Mouse (Mus musculus) liver, embryonic 14.5 days (tissue): Measurements from ENCODE around the gene Nudt21. TPM values are rescaled to one million over a fixed set of nuclear protein-coding genes. Genes with fewer than 3 reads are reported as not detected.

ENCODE experiments used
- ATAC-seq: fragments of 200-750 bp; cut with Nextera tagmentation; 2 replicates; pipeline ENCODE4 v1.8.0; 2017; ENCODE audit warnings: moderate number of reproducible peaks, mild to moderate bottlenecking, moderate library complexity; ENCODE audit not compliant: insufficient read depth
- DNase-seq, 3 experiments: peaks; one replicate each; pipeline ENCODE4 v3.0.0-alpha.2; 2012 to 2013; ENCODE audit warnings: low read depth in 3 of 3, low spot score in 3 of 3
- H3K27ac ChIP-seq: fragments of 300-500 bp; sonication (generic); 2 replicates; pipeline ENCODE4 v1.5.1; 2014; ENCODE audit warnings: moderate library complexity, mild to moderate bottlenecking, control low read depth, inconsistent platforms
- H3K27me3 ChIP-seq: fragments of 300-500 bp; sonication (generic); 2 replicates; pipeline ENCODE4 v1.6.1; 2014; ENCODE audit warnings: mild to moderate bottlenecking, low read length, moderate library complexity; ENCODE audit not compliant: control insufficient read depth, insufficient read depth
- H3K36me3 ChIP-seq: fragments of 300-500 bp; sonication (generic); replicated peaks from 2 replicates; pipeline ENCODE4 v1.6.1; 2014; ENCODE audit warnings: low read depth; ENCODE audit not compliant: control insufficient read depth, insufficient read depth
- H3K4me1 ChIP-seq, 2 experiments: fragments of 200-500 bp in 1 of 2; fragments of 300-500 bp in 1 of 2; sonication (generic) in 1 of 2; replicated peaks; 2 replicates each; pipeline ENCODE4 v1.6.1; 2012 to 2014; ENCODE audit warnings: antibody characterized with exemption in 1 of 2, inconsistent platforms in 1 of 2, low read length in 1 of 2; ENCODE audit not compliant: control insufficient read depth in 2 of 2, insufficient read depth in 2 of 2
- H3K4me2 ChIP-seq: fragments of 300-500 bp; sonication (generic); 2 replicates; pipeline ENCODE4 v1.6.1; 2014; ENCODE audit warnings: low read depth, mild to moderate bottlenecking, control low read depth, moderate library complexity
- H3K4me3 ChIP-seq, 2 experiments: fragments of 200-500 bp in 1 of 2; fragments of 300-500 bp in 1 of 2; sonication (generic) in 1 of 2; 2 replicates each; pipeline ENCODE4 v1.5.1; 2012 to 2014; ENCODE audit warnings: low read depth in 2 of 2, low read length in 2 of 2, mild to moderate bottlenecking in 2 of 2, control low read depth in 1 of 2, inconsistent platforms in 1 of 2, moderate library complexity in 1 of 2; ENCODE audit not compliant: insufficient read depth in 1 of 2
- H3K9ac ChIP-seq: fragments of 300-500 bp; sonication (generic); replicated peaks from 2 replicates; pipeline ENCODE4 v1.6.1; 2014; ENCODE audit warnings: mild to moderate bottlenecking, control low read depth, moderate library complexity
- H3K9me3 ChIP-seq: fragments of 300-500 bp; sonication (generic); 2 replicates; pipeline ENCODE4 v1.6.1; 2016; ENCODE audit warnings: low read length, mixed read lengths; ENCODE audit not compliant: control insufficient read depth
- CTCF ChIP-seq: IDR thresholded peaks from 2 replicates; pipeline ENCODE4 v1.5.1; 2016; ENCODE audit warnings: antibody characterized with exemption, low read depth, control low read depth
- EP300 ChIP-seq: IDR thresholded peaks from 2 replicates; pipeline ENCODE4 v1.6.1; 2016; ENCODE audit warnings: antibody characterized with exemption, low read depth
- WGBS: fragments of 180-500 bp; shearing (Covaris S2); extraction: QIAGEN DNeasy Blood & Tissue Kit; methylation state at CpG from one replicate; pipeline ENCODE4 v1.1.7; 2014; ENCODE audit not compliant: insufficient replicate concordance; 5-methylcytosine and 5-hydroxymethylcytosine counted together
- polyA plus RNA-seq, 2 experiments: library from polyadenylated mRNA; depleted of rRNA in 1 of 2; stranded (reverse) in 1 of 2; unstranded in 1 of 2; fragments of >200 nt; fragmentation: Nextera tagmentation in 1 of 2; extraction: Ambion mirVana in 1 of 2; gene quantifications; 2 replicates each; pipeline versions ENCODE4 v1.2.1 to v1.2.3; 2012 to 2014

The Nudt21 gene
- polyA plus RNA-seq, 2 experiments, result 32.3 to 95.2 TPM

- TF ChIP-seq CTCF (peak; percentile 35), EP300 (no peak)
- Histone ChIP-seq H3K4me3 (peak within 1 kb of the TSS; percentile 89 to 93), H3K27ac (peak within 1 kb of the TSS; percentile 94), H3K36me3 (no peaks in the 10 kb centered on the region), H3K9me3 (no peaks in the 10 kb centered on the region), H3K4me1 (peaks cover 26 to 33% of the 10 kb centered on the region in 2 experiments), H3K4me2 (peak within 1 kb of the TSS; percentile 100), H3K9ac (peak within 1 kb of the TSS; percentile 95), H3K27me3 (no peaks in the 10 kb centered on the region)
- WGBS, result under 1% methylated on average over 97 of the region's 130 CpGs
- ATAC-seq (peak; percentile 92), DNase-seq (peak; percentile 66 to 70 (median 70))
These were observed 24.5 kb downstream of the Nudt21 start, which contains the start of gene Amfr for GRCm38 (mm10) chr8:94012013-94012951. Gene Amfr (minus strand): TSS chr8:94012842.

GRCm38 (mm10) chr8:94011076-94012012, 25.5 kb downstream of the Nudt21 start:
- peak overlapping the region; percentile 100 for H3K4me2 ChIP-seq
- under 1% methylated on average over 48 of the region's 48 CpGs for WGBS
- TF ChIP-seq CTCF (no peak), EP300 (peak; percentile 56)
- H3K27me3 ChIP-seq, result no peaks in the 10 kb centered on the region
- DNase-seq, result peak; percentile 55 to 57 (median 56)
- peaks cover 26 to 33% of the 10 kb centered on the region in 2 experiments for H3K4me1 ChIP-seq
- ATAC-seq, result peak; percentile 23; the same call in 1 of the 2 replicates
- H3K4me3 ChIP-seq, result peak overlapping the region; percentile 89 to 93
- H3K9ac ChIP-seq, result peak overlapping the region; percentile 95
- no peaks in the 10 kb centered on the region; the same call in 1 of the 2 replicates for H3K36me3 ChIP-seq
- peak overlapping the region; percentile 94 for H3K27ac ChIP-seq
- H3K9me3 ChIP-seq, result no peaks in the 10 kb centered on the region

- WGBS, result 38% methylated on average over 2 of the region's 2 CpGs
- TF ChIP-seq CTCF, result no peak
- TF ChIP-seq EP300, result no peak
- no peaks in the 10 kb centered on the region for H3K9me3 ChIP-seq
These were observed 26.6 kb downstream of the Nudt21 start for GRCm38 (mm10) chr8:94010101-94010705.

GRCm38 (mm10) chr8:94009243-94009845, 27.5 kb downstream of the Nudt21 start:
- WGBS, result 47% methylated on average over 15 of the region's 15 CpGs
- Histone ChIP-seq H3K27me3 (no peaks in the 10 kb centered on the region), H3K4me2 (peak overlapping the region; percentile 100), H3K27ac (no peak overlapping the region), H3K9me3 (no peaks in the 10 kb centered on the region), H3K9ac (peak overlapping the region; percentile 34), H3K4me3 (no peak overlapping the region; a peak in 1 of 4 replicates), H3K36me3 (peaks cover 6% of the 10 kb centered on the region), H3K4me1 (peaks cover 26 to 31% of the 10 kb centered on the region in 2 experiments)
- ATAC-seq (no peak), DNase-seq (no peak)
- TF ChIP-seq CTCF, result no peak
- TF ChIP-seq EP300, result no peak

More at GRCm38 (mm10) chr8:94010101-94010705, 26.6 kb downstream of the Nudt21 start:
- DNase-seq (no peak), ATAC-seq (no peak)
- Histone ChIP-seq H3K4me2 (peak overlapping the region; percentile 100), H3K9ac (peak overlapping the region; percentile 95), H3K27me3 (no peaks in the 10 kb centered on the region), H3K4me1 (peaks cover 26 to 33% of the 10 kb centered on the region in 2 experiments), H3K36me3 (peaks cover 2% of the 10 kb centered on the region), H3K27ac (peak overlapping the region; percentile 46), H3K4me3 (peak overlapping the region; percentile 89 to 93)
